Mouse (Mus musculus) v-Abl transformed pro-B cells (cell line): Measurements from ENCODE around the gene Erbin.

Experiments
- in situ Hi-C, 2 experiments: fragments of 400-800 bp; cut with MboI; formaldehyde crosslinking; loops; one replicate each; pipeline ENCODE4 v1.15.1; 2025; ENCODE audit not compliant: unreplicated experiment in 2 of 2

Erbin gene

DNA sequence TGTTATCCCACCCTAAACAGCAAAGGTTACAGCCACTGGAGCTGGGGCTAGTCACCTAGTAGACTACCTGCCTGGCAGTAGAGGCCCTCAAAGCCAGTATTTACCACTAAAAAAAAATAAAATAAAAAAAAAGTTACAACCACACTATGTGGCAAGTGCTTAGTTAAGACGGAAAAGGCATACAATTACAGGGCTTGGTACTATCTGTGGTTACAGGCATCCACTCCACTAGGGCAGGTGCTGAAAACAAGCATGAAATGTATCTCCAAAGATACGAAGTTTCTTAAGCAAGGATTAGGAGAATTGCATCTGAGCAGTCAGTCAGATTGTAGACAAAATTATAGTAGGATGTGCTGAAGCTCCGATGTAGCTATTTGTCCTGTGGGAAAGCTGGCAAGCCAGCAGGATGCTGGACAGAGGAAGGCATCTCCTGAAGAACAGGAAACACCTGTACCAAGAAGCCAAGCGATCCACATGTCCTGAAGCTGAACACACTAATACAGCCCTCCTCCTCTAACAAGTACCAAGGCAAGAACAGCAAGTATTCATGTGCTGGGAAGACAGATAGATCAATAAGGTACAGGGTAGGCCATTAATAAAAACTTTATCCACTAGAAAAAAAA, 6.1 kb downstream of the Erbin start:
- in situ Hi-C loops, result loop anchor here in 1 of 2 experiments (10.0 kb wide), 1 partner anchor 49 kb away; no protein-coding TSS in a partner anchor

DNA sequence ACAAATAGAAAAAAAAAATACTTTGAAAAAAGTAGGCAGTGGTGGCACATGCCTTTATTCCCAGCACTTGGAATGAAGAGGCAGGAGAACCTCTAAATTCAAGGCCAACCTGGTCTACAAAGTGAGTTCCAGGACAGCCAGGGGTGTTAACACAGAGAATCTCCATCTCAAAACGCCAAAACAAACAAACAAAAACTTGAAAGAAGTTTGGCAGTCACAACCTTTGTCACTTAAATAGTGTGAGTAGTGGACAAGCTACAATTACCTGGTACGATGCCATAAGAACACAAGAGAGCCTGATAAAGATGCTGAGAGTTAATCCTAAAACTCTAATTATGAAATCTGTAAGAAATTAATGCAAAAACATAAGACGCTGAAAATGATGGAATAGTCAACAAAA, 8.0 kb downstream of the Erbin start:
- in situ Hi-C loops, result loop anchor here in 1 of 2 experiments (10.0 kb wide), 1 partner anchor 48 kb away; no protein-coding TSS in a partner anchor

DNA sequence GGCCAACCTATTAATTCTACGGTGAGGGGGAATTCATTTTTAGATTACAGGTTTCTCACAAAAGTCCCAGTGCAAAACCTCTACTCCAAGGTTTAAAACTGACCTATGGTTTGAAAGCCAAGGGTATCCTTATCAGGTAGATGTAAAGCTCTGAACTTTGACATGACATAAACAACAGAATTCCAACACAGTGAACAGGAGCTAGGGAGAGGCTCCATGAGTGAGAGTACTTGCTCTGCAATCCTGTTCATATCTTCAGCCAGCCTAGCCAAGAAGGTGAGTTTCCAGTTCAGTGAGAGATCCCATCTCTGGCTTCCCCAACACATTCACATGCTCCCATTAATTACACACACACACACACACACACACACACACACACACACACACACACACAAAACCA, 9.7 kb downstream of the Erbin start:
- in situ Hi-C loops, result loop anchor here in 1 of 2 experiments (10.0 kb wide), 1 partner anchor 46 kb away; no protein-coding TSS in a partner anchor

DNA sequence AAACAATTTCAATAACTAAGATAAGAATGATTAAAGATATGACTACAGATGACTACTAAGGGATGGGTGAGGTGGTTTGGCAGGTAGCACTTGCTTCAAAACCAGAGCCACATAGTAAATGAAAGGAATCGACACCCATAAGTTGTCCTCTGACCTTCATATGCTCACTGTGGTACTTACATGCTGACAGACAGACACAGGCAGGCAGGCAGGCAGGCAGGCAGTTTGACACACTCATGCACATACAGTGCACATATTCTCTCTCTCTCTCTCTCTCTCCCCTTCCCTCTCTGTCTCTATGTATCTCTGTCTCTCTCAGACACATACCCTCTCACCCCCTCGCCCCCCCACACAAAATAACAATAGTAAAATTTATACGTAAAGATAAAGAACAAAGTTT, 10.4 kb downstream of the Erbin start:
- in situ Hi-C loops, result loop anchor here in 1 of 2 experiments (10.0 kb wide), 1 partner anchor 45 kb away; no protein-coding TSS in a partner anchor

DNA sequence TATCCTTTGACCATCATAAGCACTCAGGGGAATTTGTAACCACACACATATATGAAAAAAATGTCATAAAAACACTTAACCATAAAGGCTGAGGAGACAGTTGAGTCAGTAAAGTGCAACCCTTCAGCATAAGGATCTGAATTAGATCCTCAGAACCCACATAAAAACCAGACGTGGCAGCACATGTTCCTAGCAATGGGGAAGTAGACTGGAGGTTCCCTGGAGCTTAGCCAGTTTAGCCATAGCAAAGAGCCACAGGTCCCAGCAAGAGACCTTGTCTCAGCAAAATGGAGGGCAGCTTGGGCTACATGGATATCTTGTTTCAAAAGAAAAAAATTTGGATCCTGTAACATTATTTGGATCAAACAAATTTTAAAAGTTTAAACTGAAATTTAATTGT, 20.3 kb downstream of the Erbin start:
- in situ Hi-C loops, result no loop called here

DNA sequence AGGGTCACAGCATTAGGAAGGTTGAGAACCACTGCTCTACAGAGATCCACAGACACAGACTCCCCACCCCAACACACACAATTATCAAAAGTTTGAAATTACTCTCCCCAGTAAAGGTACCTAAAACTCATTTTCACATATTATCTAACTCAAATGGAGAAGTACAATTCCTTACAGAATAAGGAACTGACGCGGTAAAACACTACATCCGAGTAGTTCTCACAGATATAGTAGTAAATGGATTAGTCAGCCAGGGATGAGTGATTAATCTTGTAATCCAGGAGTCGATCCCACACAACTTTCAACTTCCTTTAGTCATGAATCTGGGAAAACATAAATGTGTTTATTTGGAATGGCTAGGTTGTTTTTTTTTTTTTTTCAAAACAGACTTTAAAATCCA, 22.7 kb downstream of the Erbin start:
- in situ Hi-C loops, result no loop called here

DNA sequence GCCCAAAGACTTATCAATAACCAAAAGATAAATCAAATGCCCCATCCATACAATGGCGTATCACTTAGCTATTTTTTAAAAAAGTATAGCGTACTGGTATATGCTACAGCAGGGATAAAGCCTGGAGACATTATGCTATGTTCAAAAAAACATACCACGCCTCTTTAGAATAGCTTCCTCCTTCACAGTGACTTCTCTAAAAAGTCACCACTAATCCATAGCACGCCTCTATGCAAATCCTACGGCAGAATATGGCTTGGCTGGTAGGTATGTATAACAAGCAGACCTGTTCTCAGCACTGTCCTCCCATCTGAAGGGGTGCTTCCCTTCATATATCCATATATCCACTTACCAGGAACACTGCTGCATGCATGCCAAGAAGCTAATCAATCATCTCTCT, 27.2 kb downstream of the Erbin start:
- in situ Hi-C loops, result no loop called here

DNA sequence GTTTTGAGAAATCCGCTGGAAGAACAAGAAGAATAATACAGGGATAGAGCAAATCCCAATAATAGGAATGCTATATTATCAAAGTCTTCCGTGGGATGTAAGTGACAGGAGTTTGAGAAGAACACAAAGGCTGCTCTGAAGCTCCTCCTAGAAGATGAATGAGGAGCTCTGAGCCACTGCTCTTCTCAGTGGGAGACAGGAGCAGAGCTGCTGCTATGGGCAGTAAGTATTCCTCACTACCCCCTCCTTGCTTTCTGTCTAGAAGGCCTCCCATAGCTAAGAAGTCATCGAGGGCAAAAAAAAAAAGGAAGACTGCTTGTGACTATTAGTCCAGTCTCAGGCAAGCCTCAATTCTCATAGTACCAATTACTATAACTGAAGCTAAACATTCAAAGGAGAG, 30.3 kb downstream of the Erbin start:
- in situ Hi-C loops, result no loop called here

DNA sequence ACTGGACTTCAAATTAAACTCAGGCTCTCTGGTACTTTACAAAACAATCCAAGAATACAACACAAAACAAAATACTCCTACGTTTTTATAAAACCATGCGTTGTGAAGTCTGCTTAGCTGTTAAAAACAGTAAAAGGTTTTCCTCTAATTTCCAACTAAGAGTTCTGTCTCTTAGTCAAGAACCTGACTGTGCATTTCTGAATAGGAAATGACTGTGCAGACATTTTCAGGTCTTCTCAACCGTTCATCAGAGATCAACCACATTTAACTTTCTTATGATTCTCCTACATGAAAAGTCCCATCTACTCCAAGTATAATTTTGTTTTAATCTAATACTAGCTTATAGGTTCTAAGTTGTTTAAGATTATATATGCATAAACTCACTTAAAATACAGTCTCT, 33.8 kb downstream of the Erbin start:
- in situ Hi-C loops, result no loop called here

DNA sequence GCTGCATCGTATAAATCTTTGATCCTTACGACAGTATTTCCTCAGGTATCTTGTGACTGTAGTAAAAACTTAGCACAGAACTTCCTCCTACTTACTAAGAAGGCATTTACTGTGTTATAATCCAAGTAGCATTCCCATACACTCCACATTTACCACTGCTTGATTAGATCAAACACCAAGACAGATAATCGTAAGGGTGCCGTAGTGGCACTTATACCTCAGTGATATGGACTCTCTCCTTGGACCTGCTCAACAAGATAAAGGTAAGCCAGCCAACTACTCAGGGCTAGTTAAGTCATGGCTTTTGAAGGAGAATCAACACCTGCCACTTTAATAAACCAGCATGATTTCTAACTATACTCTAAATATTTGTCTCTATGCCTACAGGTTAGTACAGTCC, 39.1 kb downstream of the Erbin start:
- in situ Hi-C loops, result no loop called here

DNA sequence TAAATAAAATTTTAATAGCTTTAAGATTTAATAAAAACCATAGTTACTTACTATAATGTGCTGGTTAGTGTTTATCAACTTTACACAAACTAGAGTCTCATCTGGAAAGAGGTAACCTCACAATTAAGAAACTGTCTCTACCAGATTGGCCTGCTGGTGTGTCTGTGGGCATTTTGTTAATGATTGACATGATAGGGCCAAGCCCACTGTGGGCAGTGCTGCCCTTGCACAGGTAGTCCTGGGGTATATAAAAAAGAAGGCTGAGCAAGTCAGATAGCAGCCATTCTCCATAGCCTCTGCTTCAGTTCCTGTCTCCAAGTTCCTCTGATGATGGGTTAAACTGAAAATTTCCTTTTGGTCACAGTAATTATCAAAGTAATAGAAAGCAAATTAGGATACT, 43.6 kb downstream of the Erbin start:
- in situ Hi-C loops, result loop anchor here in 1 of 2 experiments (10.0 kb wide), 1 partner anchor 168 kb away; no protein-coding TSS in a partner anchor

DNA sequence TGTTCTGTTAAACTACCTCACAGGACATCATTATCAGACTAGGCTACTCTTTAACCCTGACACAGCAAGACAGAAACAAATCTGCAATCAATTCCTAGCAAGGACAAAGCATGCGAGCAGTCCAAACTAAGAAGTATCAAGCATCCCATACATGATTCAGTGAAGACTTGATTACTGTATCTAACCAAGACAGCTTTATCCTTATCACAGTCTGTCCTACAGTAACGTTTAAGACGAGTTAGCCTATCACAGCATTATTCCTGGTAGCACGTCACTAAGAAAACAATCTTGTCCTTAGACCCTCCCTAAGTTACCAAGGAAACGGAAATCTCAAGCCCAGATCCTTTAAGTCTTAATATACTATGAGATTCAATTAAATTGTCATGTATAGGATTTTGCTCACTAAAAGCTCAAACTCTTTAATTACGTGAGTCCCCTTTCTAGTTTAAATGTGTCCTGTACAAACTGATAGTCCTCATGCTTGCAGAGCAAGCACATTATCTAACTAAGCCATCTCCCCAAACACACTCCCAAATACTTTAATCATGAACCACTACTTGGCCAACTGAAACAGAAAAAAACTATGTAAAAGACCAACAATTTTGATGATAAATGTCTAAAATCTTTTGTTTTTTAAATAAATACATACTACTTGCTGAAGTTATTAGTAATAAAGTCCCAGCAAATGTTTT, 44.3 kb downstream of the Erbin start:
- in situ Hi-C loops, result loop anchor here in 1 of 2 experiments (10.0 kb wide), 1 partner anchor 169 kb away; no protein-coding TSS in a partner anchor

DNA sequence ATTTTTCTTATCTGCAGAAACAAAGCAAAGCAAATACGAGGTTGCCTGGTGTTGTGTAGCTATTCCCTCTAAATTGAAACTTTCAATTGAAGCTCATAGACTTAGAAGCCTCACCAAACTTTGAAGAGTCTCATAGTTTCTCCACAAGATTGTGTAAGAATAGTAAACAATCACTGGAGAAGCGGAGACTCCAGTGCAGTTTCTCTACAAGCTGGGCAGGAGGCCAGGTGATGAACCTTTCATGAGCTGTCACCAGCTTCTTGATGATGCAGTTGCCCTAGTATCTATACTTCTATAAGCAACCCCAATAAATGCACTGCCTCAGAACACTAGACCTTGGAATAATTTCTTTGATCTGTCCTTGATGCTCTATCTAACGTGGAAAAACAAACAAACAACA, 49.5 kb downstream of the Erbin start:
- in situ Hi-C loops, result loop anchor here in 1 of 2 experiments (10.0 kb wide), 1 partner anchor 174 kb away; no protein-coding TSS in a partner anchor

DNA sequence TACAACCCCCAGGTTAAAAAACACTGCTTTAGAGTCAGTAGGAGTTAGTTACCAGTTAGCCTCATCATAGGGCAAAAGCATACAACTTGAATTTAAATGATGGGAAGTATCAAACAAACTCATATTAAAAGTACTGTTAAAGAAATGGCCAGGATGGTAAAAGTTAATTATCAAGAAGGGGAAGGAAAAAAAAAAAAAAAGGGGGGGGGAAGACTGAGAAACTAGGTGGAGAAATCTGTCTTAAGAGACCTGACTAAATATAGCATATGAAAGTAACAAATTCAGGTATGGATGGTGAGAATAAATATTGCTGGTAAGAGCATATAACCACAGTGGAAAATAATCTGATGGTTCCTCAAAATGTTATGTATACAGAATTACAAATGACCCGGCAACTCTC, 50.2 kb downstream of the Erbin start:
- in situ Hi-C loops, result loop anchor here in 1 of 2 experiments (10.0 kb wide), 1 partner anchor 175 kb away; no protein-coding TSS in a partner anchor

DNA sequence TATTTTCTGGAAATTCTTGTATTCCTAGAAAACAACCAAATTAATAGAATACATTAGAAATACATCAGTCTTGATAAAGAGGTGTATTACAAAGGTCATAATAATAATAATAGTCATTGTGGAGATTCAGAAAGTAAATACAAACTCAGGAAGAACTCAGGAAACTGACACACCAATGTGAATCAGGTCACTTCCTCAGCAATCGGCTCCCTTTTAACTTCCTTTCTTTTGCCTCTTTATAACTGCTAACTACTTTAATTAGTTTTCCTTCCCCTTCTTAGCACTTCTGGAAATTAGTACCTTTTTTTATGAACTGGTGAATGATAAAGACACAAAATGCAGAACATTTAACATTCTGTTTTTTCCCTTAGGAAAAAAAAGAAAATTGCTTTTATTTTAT, 51.4 kb downstream of the Erbin start:
- in situ Hi-C loops, result loop anchor here in 1 of 2 experiments (10.0 kb wide), 1 partner anchor 46 kb away; no protein-coding TSS in a partner anchor

DNA sequence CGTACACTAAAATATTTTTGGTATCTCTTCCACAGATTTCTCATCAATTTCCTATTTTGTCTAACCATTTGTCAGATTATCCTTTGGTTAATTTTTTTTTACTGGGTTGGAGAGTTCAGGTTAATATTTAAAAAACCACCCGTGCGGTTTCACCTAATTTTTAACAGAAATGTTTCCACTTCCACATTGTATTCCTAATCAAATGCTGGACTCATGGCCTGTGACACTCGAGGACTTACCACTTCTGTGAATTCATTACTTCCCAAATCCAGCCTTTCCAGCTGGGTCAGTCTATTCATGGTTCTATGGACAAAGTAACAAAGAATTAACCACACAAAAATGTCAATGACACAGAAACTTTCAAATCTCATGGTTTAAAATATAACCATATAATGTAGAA, 58.3 kb downstream of the Erbin start:
- in situ Hi-C loops, result loop anchor here in 1 of 2 experiments (10.0 kb wide), 1 partner anchor 53 kb away; no protein-coding TSS in a partner anchor

DNA sequence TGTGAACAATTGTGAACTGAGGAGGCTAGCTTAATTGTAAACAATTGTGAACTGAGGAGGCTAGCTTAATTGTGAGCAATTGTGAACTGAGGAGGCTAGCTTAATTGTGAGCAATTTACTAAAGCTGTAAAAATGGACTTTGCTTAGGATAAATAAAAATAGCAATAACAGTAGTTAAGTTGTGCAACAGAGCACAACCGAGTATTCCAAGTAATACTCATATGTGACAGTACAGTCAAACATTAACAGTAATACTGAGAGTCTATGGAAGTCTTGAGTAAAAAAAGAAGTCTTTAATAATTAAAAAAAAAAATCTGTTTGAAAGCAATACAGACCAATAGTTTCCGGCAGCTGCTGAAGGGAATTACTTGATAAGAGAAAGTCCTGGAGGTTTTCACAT, 61.3 kb downstream of the Erbin start:
- in situ Hi-C loops, result no loop called here

DNA sequence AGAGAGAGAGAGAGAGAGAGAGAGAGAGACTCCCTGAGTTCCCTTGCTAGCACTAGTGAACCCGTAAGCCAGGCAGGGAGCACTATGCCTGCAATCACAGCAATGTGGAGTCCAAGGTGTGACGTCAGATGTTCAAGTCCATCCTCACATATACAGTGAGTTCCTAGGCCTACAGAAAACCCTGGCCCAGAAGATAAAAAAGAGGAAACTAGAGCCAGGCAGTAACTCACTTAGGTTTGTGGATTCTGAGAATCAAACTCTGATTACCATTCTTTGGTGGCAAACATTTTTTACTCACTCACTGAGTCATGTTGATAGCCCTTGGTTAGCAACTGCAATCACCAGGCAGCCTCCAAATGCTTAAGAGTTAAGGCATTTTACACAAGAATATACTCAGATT, 72.7 kb downstream of the Erbin start:
- in situ Hi-C loops, result no loop called here

DNA sequence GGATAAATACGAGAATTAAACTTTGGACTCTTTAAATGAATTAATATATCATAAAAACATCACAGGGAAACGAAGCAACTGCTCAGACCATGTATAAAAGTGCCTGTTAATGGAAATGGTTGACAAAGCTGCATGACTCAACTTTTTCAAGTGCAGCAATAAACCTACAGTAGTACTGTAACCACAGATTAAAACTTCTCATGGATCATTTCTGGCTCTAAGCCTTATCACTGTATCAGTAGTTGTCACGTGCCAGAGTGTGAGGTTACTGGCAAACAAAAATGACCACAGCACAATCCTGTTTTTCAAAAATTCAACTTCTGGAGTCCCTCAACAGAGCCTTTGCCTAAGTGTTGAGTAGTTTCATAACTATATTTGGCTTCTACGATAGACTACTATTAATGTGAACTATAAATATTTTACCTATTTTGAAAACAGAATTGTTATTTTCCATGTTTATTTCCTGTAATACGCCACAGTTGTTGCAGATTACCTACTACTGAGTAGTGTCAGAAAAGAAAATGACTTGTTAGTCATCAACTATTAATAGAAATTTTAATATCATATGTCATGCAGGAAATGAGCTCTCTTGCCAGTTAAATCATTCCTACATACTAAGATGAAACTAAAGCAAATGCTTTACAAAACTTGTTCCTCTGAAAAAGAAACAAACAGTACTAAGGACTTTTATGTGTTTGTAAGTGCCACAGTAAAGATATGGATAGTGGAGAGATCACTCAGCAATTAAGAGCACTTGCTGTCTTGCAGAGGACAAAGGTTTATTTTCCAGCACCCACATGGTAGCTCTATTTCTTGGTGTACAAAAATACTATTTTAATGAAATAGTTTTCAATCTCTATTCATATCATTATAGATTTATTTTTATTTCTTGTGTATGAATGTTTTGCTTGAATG, 78.8 kb downstream of the Erbin start:
- in situ Hi-C loops, result no loop called here

DNA sequence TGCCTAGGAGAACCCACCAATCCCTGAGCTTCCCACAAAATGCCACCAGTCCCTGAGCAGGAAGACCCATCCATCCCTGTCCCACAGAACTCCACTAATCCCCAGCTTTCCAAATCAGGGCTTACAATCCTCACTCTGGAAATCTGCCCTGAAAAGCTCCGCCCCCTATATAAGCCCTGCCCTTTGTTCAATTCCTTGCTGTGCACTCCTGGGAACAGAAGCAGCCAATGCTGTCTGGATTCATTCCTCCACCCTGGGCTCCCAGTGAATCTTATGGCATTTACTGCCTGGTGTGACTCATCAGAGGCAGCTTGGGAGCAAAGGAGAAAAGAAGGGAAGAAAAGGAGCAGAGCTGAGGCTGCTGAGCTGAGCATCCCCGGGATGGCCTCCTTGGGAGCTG, 81.7 kb downstream of the Erbin start:
- in situ Hi-C loops, result no loop called here
